Mouse (Mus musculus) ES-Bruce4 (cell line): ENCODE measurements around the gene Fads2.

Experiments
- CTCF ChIP-seq: IDR thresholded peaks from one replicate; pipeline ENCODE4 v1.8.1; 2011; ENCODE audit warnings: low read depth, low read length
- EP300 ChIP-seq: IDR thresholded peaks from 2 replicates; pipeline ENCODE4 v1.6.1; 2011; ENCODE audit warnings: low read depth, low read length; ENCODE audit not compliant: insufficient read depth

DNA sequence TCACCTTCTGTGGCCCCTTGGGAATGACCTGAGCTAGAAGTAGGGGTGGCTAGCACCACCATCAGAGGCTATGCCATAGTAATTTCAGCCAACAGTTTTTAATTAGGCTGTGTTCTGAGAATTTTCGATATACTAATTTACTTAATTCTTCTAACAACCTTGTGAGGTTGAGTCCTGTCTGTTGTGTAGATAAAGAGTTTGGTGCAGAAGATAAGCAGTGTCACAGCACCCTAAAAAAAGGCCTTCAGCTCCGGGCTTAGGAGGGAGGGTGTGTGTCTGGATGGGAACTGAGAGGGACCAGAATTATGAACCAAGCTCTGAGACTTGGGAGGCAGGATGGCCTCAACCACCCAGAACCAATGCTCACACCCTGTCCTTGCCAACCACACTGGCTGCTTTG, 55.8 kb downstream of the Fads2 start:
- no peak for TF ChIP-seq EP300
- TF ChIP-seq CTCF: no peak
